Mouse (Mus musculus) T-helper 2 cell (primary cell): ENCODE data around the gene Gal3st2.
"Not testable (repeated sequence)": the region's sequence is repeated elsewhere in the genome, so short reads cannot be mapped to it uniquely, and the experiment has no call there.

Source experiments
- in situ Hi-C: fragments of 300-600 bp; cut with MboI, MseI; formaldehyde crosslinking; loops from one replicate; pipeline ENCODE4 v1.15.1; 2025; ENCODE audit warnings: high pct_unique_total_duplicates

Gene Gal3st2

DNA sequence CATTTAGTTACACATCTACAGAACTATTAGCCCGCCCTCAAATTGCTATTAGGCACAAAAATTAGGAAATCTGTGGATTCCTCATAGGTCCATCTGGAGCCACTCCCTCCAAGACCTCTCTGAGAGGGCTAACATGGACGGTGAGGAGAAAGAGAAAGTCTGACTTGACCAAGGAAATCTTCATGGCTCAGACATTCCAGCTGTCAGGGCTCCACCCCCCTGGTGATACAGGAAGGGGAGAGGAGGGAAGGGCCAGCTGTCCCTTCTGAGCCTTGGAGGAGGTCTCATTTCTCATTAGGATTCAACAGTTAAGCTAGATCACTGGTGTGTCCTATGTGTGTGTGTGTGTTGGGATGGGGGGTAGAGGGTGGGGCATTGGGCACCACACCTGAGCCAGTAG lies at the start of gene Gal3st2:
Gene Gal3st2, plus strand, starts transcription at position 259 of the 400 bp plus-strand sequence.
- in situ Hi-C loops, result not testable (repeated sequence)

- in situ Hi-C loops, result no loop called here
Measured at GRCm38 (mm10) chr1:93811495-93812039, 49.5 kb upstream of the Gal3st2 start.

- in situ Hi-C loops, result no loop called here
Measured at GRCm38 (mm10) chr1:93817823-93818532, 43.1 kb upstream of the Gal3st2 start.

- in situ Hi-C loops, result no loop called here
Measured at GRCm38 (mm10) chr1:93818722-93819121, 42.4 kb upstream of the Gal3st2 start.

- in situ Hi-C loops, result no loop called here
Measured at GRCm38 (mm10) chr1:93823796-93824495, 37.2 kb upstream of the Gal3st2 start.

GRCm38 (mm10) chr1:93824609-93825008 lies 36.5 kb upstream of the Gal3st2 start, which contains the start of gene D2hgdh:
D2hgdh (plus strand) TSS chr1:93824909.
- in situ Hi-C loops, result no loop called here

GRCm38 (mm10) chr1:93825105-93825674 lies 35.9 kb upstream of the Gal3st2 start:
- in situ Hi-C loops, result no loop called here

DNA sequence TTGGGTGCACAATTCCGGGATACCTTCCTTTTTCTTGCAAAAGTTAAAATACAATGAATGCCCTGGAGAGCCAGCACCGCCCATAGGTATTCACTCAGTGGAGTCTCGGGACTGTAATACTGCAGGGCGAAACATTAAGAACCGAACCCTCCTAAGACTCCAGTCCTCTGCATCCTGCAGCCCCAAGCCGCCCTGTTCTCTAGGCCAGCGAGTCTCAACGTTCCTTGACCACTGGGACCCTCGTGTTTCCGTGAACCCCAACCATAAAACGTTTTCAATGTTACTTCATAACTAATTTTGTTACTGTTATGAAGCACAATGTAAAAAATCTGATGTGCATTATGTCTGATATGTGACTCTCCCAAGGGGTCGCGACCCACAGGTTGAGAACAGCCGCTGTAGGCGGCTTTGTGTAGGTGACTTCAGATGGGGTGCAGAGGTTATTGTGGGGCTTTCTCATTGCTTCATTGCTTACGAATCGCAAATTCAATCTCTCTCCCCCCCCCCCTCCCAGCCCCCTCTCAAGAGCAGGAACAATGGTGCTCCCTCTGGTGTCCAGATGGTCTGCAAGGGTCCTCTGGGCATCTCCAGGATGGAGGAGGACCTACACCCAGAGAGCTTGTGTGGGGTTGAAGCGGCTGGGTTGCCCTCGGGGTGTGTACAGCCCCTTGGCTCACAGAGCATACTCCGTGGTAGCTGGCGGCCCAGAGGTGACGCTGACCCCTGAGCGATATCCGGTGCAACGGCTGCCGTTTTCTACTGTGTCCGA lies 35.2 kb upstream of the Gal3st2 start:
- in situ Hi-C loops, result no loop called here

- in situ Hi-C loops, result no loop called here
Measured at GRCm38 (mm10) chr1:93826540-93826835, 34.6 kb upstream of the Gal3st2 start.

- in situ Hi-C loops, result not testable (repeated sequence)
Measured at GRCm38 (mm10) chr1:93832754-93833360, 28.2 kb upstream of the Gal3st2 start.

- in situ Hi-C loops, result no loop called here
Measured at GRCm38 (mm10) chr1:93834671-93835150, 26.4 kb upstream of the Gal3st2 start.

DNA sequence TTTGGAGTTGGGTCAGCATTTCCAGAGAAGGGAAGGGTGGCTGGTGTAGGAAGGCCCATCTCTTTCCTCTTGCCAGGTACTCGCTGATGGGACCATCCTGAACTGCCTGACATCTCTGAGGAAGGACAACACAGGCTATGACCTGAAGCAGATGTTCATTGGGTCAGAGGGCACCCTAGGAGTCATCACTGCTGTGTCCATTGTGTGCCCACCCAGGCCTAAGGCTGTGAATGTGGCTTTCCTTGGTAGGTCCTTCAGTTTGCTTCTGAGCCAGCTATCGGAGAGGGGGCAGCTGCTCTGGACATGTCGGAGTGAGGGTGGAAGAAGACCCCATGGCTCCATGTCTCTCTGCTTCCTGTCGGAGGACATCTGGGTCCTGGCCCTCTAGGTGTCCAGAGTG lies 25.9 kb upstream of the Gal3st2 start:
- in situ Hi-C loops, result no loop called here

DNA sequence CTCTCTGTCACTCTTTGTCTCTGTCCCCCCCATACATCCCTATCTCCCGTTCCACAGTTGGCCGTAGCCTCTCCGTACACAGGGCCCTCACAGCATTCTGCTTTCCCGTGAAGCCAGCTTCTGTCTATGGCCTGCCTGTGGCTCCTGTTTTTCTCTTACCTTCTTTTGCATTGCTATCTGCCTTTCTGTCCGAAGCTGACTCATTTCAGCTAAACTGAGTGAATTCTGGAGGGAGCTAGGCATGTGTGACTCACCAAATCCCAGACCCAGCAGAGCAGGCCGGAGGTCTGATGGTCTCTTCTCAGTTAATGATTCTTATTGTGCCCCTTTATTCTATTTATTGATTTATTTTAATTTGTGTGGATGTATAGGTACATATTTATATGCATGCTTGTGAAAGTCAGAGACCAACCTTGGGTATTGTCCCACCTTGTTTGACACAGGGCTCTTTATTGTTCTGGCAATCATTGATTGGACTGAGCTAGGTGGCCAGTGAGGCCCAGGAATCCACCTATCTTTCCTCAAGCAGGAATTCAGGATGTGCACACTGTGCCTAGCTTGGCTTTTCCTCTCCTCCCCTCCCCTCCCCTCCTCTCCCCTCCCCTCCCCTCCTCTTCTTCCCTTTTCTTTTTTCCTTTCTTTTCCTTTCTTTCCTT lies 25.1 kb upstream of the Gal3st2 start:
- in situ Hi-C loops, result no loop called here

DNA sequence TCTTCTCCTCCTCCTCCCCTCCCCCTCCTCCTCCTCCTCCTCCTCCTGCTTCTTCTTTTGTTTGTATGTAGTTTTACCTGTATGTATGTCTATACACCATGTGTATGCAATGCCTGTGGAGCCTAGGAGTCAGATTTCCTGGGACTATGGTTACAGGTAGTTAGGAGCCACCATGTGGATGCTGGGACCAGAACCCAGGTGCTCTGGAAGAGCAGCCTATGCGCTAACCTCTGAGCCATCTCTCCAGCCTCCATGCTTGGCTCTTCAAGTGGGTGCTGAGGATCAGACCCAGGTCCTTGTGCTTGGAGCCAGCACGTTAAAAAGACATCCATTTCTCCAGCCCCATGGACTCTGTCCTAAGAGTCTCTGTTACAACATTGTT lies 24.6 kb upstream of the Gal3st2 start:
- in situ Hi-C loops, result no loop called here

- in situ Hi-C loops, result no loop called here
Measured at GRCm38 (mm10) chr1:93837335-93837734, 23.8 kb upstream of the Gal3st2 start.

DNA sequence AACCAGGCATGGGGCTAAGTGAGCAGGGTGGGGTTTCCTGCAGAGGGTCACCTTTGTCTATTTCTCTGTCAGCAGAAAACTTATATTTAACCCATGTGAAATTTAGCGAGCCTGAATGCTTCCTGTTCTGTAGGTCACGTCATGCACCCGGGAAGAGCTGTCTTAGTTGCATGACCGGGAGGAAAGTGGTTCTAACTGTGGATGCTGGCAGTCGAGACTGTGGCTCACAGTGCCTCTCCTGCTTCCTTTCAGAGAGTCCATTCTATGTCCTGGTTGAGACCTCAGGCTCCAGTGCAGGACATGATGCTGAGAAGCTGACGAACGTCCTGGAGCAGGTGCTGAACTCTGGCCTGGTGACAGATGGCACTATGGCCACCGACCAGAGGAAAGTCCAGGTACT lies 22.5 kb upstream of the Gal3st2 start:
- in situ Hi-C loops, result not testable (repeated sequence)

- in situ Hi-C loops, result loop anchor here (10.0 kb wide), 1 partner anchor 229 kb away; no protein-coding TSS in a partner anchor
Measured at GRCm38 (mm10) chr1:93845766-93846366, 15.2 kb upstream of the Gal3st2 start.

- in situ Hi-C loops, result loop anchor here (5.0 kb wide), 1 partner anchor 67 kb away; no protein-coding TSS in a partner anchor
Measured at GRCm38 (mm10) chr1:93855790-93856189, 5.3 kb upstream of the Gal3st2 start.

GRCm38 (mm10) chr1:93857370-93857769 lies 3.7 kb upstream of the Gal3st2 start:
- in situ Hi-C loops, result loop anchor here (5.0 kb wide), 1 partner anchor 65 kb away; no protein-coding TSS in a partner anchor

DNA sequence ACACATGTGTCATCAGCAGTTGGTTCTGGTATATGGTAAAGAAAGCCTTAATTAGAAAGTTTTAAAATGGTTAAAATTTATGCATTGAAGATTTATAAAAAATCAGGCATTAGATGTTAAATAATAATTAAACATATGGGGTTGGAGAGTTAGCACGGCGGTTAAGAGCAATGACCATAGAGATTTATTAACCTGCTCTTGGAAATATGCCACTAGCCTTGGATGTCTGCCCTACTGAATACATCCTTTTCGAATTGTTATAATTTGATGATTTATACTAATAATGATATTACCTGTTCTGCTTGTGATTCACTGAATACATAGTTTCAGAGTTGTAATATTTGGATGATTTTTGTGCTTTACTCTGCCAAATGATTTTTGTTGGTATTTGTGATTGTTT lies 3.1 kb upstream of the Gal3st2 start:
- in situ Hi-C loops, result loop anchor here (5.0 kb wide), 1 partner anchor 64 kb away; no protein-coding TSS in a partner anchor
